Mouse (Mus musculus) cerebellum, adult 2 months (tissue): ENCODE results near the gene Vmn1r209.

ENCODE experiments used
- CTCF ChIP-seq: fragments of 200-500 bp; IDR thresholded peaks from 2 replicates; pipeline ENCODE4 v1.5.1; 2011; ENCODE audit warnings: low read depth, mild to moderate bottlenecking, control low read depth, low read length, moderate library complexity, borderline replicate concordance; ENCODE audit not compliant: insufficient read depth
- POLR2A ChIP-seq: fragments of 200-500 bp; IDR thresholded peaks from 2 replicates; pipeline ENCODE4 v1.6.1; 2011; ENCODE audit warnings: low read length, control low read depth, borderline replicate concordance; ENCODE audit not compliant: insufficient read depth

- TF ChIP-seq CTCF: no peak
- no peak for TF ChIP-seq POLR2A
Measured at GRCm38 (mm10) chr13:22854760-22855159, 45.3 kb upstream of the Vmn1r209 start.
